Mouse (Mus musculus) ES-Bruce4 (cell line): ENCODE results near the gene Phox2a. TPM values are rescaled to one million over a fixed set of nuclear protein-coding genes. Genes with fewer than 3 reads are reported as not detected.

Source experiments
- H3K27ac ChIP-seq: 2 replicates; pipeline ENCODE4 v1.5.1; 2012; ENCODE audit warnings: low read length, inconsistent platforms; ENCODE audit not compliant: insufficient read depth
- H3K27me3 ChIP-seq: 2 replicates; pipeline ENCODE4 v1.6.1; 2012; ENCODE audit warnings: mild to moderate bottlenecking, low read length, inconsistent platforms; ENCODE audit not compliant: control insufficient read depth, poor library complexity, insufficient read depth, severe bottlenecking
- H3K36me3 ChIP-seq: 2 replicates; pipeline ENCODE4 v1.6.1; 2012; ENCODE audit warnings: inconsistent platforms, mild to moderate bottlenecking, low read length, moderate library complexity; ENCODE audit not compliant: control insufficient read depth, poor library complexity, insufficient read depth, severe bottlenecking
- H3K4me1 ChIP-seq: one replicate; pipeline ENCODE4 v1.8.1; 2011; ENCODE audit warnings: low read length; ENCODE audit not compliant: control insufficient read depth, insufficient read depth
- H3K4me3 ChIP-seq: 2 replicates; pipeline ENCODE4 v1.5.1; 2011; ENCODE audit warnings: low read depth, mild to moderate bottlenecking, low read length
- H3K9ac ChIP-seq: 2 replicates; pipeline ENCODE4 v1.6.1; 2012; ENCODE audit warnings: low read depth, mild to moderate bottlenecking, inconsistent platforms; ENCODE audit not compliant: poor library complexity, severe bottlenecking
- H3K9me3 ChIP-seq: replicated peaks from 2 replicates; pipeline ENCODE4 v1.6.1; 2012; ENCODE audit warnings: mild to moderate bottlenecking, low read length, inconsistent platforms; ENCODE audit not compliant: control insufficient read depth, poor library complexity, insufficient read depth, severe bottlenecking
- CTCF ChIP-seq: IDR thresholded peaks from one replicate; pipeline ENCODE4 v1.8.1; 2011; ENCODE audit warnings: low read depth, low read length
- EP300 ChIP-seq: IDR thresholded peaks from 2 replicates; pipeline ENCODE4 v1.6.1; 2011; ENCODE audit warnings: low read depth, low read length; ENCODE audit not compliant: insufficient read depth
- POLR2A ChIP-seq: IDR thresholded peaks from one replicate; pipeline ENCODE4 v1.8.1; 2011; ENCODE audit warnings: low read length; ENCODE audit not compliant: insufficient read depth
- polyA plus RNA-seq: library from polyadenylated mRNA; stranded (reverse); fragments of >200 nt; gene quantifications from 2 replicates; pipeline ENCODE4 v1.2.4, GENCODE M21; 2011; ENCODE audit warnings: low read depth; ENCODE audit not compliant: missing spikeins, insufficient read depth, insufficient read length

Gene Phox2a
- polyA plus RNA-seq, 1 experiment, result 6.5 TPM

DNA sequence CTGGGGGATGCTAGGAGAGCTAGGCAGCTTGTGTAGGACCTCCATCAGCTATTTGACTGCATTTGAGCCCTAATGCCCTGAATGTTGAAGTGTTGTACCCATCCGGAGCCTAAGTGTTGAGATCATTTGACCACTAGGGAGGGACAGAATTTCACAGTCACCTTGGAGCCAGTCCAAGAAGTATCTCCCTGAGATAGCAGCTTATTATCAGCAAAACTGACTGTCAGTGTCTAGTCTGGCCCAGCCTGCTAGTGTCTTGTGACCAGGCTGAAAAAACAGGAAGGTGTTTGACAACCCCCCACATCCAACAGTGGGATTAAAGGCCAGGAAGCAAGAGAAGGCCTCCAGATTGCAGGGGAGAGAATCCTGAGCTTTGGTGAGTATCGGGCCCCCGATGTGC is 53.2 kb downstream of the Phox2a start:
- no peaks in the 10 kb centered on the region for H3K4me1 ChIP-seq
- H3K9me3 ChIP-seq, result no peaks in the 10 kb centered on the region
- no peak overlapping the region for H3K9ac ChIP-seq
- H3K36me3 ChIP-seq, result no peaks in the 10 kb centered on the region
- TF ChIP-seq POLR2A (no peak), EP300 (no peak), CTCF (no peak)
- no peak overlapping the region for H3K27ac ChIP-seq
- no peaks in the 10 kb centered on the region for H3K27me3 ChIP-seq
- no peak overlapping the region for H3K4me3 ChIP-seq

Other genes with a start within 250 kb of the Phox2a start
- gene Art2b, start 232.7 kb upstream of the Phox2a start, polyA plus RNA-seq, result not detected in 2 replicates
- 55.0 and 58.9 TPM in 2 replicates for gene Clpb, start 154.7 kb upstream of the Phox2a start, polyA plus RNA-seq
- 64.0 and 67.9 TPM in 2 replicates for gene Inppl1, start 19.9 kb downstream of the Phox2a start, polyA plus RNA-seq
- 1.2 TPM in 2 replicates for gene Folr2, start 38.9 kb downstream of the Phox2a start, polyA plus RNA-seq
- gene Anapc15, start 45.4 kb downstream of the Phox2a start, polyA plus RNA-seq, result 70.7 and 96.2 TPM in 2 replicates
- 54.6 and 59.8 TPM in 2 replicates for gene Folr1, start 52.5 kb downstream of the Phox2a start, polyA plus RNA-seq
- 80.9 and 85.9 TPM in 2 replicates for gene Lamtor1, start 87.6 kb downstream of the Phox2a start, polyA plus RNA-seq
- gene Tomt, start 88.0 kb downstream of the Phox2a start, polyA plus RNA-seq, result not detected in 2 replicates
- gene Lrrc51, start 115.6 kb downstream of the Phox2a start, polyA plus RNA-seq, result 6.7 and 7.5 TPM in 2 replicates
- 160 and 170 TPM in 2 replicates for gene Numa1, start 115.8 kb downstream of the Phox2a start, polyA plus RNA-seq
- gene Il18bp, start 200.4 kb downstream of the Phox2a start, polyA plus RNA-seq, result 6.3 TPM in 2 replicates
- gene Rnf121, start 247.2 kb downstream of the Phox2a start, polyA plus RNA-seq, result 21.9 and 27.1 TPM in 2 replicates
- gene Xndc1, start 247.2 kb downstream of the Phox2a start, polyA plus RNA-seq, result 43.9 and 54.2 TPM in 2 replicates
- gene Xntrpc, start 247.4 kb downstream of the Phox2a start, polyA plus RNA-seq, result 0.76 and 1.3 TPM in 2 replicates